Mouse (Mus musculus) cerebellum, postnatal 10 days (tissue): ENCODE measurements at regions not wholly inside any gene's neighbourhood (a gene's known extent, or its start where the extent isn't known, plus 50 kb on each side); places are given as distances from the start of the nearest gene placed in this dataset.

Experiments used
- DNase-seq, 2 experiments: peaks; one replicate each; pipeline ENCODE4 v3.0.0; 2021; ENCODE audit warnings: mixed read lengths in 2 of 2

DNA sequence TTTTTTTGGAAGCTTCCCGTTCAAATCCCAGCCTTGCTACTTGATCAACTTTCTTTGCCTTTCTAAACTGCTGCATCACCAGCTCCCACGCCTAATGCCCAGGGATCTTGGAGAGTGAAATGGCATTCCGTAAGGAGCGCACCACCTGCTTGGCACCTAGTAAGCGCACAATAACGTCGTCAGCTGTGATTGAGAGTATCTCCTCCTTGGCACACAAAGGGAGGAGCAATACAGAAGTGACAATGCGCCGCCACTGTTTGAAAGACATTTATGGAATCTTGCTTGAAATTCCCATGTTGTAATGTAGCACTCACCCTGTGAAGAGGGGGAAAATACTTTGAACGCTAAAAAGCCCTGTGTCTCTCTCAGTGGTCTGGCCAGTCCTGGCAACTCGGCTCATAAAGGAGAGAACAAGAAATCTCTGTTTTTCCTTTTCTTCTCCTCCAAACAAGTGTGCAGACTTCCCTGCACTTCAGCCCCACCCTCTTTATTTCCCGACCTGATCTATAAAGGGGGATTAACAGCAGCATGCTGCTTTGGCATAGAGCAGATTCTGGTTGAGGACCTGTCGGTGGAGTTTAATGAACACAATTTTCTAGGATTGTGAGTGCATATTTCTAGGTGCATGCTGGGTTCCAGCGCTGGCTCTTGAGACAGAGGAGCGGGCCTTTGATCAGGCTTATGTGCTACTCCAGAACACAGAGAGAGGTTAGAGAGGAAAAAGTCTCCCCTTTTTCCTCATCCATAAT, 155.7 kb upstream of the Tmem161b start:
- DNase-seq = peak; percentile 63 to 68

DNA sequence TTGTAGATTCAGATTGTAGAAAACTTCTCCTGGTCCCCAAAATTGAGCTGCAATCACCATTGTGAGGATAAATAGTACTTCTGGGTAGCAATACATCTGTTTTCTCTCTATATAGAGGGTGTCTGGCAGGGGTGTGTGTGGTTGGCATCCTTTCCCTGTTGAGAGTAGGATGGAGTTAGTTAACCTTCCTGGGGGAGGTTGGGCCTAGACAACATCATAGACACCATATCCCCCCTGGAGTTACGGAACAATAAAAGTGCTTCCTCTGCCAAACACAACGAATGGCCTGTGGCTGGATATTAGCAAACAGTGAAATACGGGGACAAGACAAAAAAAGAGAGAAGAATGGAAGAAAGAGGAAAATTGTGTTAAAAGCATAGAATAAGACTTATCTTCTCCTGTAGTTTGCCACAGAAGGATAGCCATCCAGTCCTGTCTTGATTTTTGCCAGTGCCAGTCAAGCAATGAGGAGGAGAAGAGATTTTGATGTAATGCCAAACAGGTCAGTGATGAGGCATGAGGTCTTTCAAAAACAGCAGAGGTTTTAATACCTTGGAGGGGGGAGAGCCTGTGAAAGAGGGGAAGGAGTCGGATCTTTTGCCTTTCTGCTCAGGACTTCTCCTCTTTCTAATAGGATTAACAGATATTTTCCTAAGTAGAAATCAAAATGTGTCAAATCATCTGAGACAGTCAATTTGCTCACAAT, 155.0 kb upstream of the Tmem161b start:
- DNase-seq = peak; percentile 55 to 67

DNA sequence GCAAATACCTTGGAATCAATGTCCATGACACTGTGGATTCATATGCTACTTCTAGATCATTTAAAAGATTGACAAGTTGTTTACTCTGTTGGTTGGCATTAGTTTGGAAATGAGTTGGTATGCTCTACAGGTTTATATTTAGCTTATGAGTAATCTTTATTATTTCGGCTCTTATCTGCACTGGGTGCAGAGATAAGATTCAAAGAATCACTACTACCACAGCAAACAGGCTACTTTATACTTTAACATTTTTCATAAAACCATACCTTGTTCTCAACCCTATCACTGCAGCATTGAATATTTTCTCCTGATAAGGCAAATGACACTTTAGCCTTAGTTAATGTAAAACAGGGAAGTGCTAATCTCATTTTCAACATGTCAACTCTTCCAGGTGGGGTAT, 153.7 kb upstream of the Tmem161b start:
- no peak for DNase-seq
